Mouse (Mus musculus) olfactory bulb, adult 2 months (tissue): ENCODE data around the gene Poldip3.

Experiments used
- CTCF ChIP-seq: fragments of 200-500 bp; IDR thresholded peaks from 2 replicates; pipeline ENCODE4 v1.5.1; 2012; ENCODE audit warnings: low read depth, mild to moderate bottlenecking, low read length, moderate library complexity; ENCODE audit not compliant: insufficient read depth
- POLR2A ChIP-seq: fragments of 200-500 bp; IDR thresholded peaks from 2 replicates; pipeline ENCODE4 v1.6.1; 2012; ENCODE audit warnings: mild to moderate bottlenecking, low read depth, low read length, moderate library complexity; ENCODE audit not compliant: insufficient read depth

DNA sequence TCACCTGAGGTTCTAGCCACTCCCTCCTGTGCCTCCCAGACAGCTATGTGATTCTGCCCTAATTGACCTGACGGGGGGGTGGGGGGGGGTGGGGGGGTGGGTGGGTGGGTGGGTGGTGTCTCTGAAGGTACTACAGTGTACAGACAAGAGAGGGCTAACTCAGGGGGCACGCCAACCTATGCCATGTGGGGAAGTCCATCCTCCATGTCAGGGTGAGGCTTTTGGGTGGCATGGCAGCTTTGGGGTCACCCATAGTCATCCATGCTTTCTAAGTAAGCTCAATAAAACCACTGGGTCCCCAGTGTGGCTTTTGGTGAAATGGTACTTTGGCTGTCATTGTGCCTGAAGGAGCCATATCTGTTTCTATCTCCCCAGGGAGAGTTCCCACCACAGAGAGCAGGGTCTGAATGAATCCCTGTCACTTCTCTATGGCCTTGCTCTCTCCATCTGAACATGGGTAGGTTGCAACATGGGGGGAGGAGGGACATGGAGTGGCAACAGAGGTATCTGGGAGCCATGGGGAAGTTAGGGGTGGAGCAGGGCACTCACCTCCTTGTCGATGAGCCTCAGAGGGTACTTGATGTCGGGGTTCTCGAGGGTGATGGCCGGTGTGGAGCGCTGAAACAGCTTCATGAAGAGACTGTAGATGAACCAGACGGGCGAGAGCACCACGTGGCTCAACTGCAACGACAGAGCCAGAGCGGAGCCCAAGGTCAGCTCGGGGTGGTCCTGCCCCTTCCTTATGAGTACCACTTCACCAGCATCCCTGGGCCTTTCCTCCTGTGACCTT is 16.5 kb upstream of the Poldip3 start:
- TF ChIP-seq POLR2A: no peak
- no peak for TF ChIP-seq CTCF
